Mouse (Mus musculus) adrenal gland, postnatal 4 days (tissue): Measurements from ENCODE around the gene Hpd. TPM values are rescaled to one million over a fixed set of nuclear protein-coding genes. Genes with fewer than 3 reads are reported as not detected.

Source experiments
- DNase-seq, 2 experiments: peaks; one replicate each; pipeline ENCODE4 v3.0.0; 2021 to 2022; ENCODE audit warnings: low spot score in 2 of 2, mixed read lengths in 2 of 2
- total RNA-seq, 2 experiments: library from RNA; stranded (reverse); gene quantifications; 2 replicates each; pipeline ENCODE4 v1.2.3; 2021

Hpd gene
- total RNA-seq, 2 experiments from 2014 or later = 2.2 to 48.2 TPM

DNA sequence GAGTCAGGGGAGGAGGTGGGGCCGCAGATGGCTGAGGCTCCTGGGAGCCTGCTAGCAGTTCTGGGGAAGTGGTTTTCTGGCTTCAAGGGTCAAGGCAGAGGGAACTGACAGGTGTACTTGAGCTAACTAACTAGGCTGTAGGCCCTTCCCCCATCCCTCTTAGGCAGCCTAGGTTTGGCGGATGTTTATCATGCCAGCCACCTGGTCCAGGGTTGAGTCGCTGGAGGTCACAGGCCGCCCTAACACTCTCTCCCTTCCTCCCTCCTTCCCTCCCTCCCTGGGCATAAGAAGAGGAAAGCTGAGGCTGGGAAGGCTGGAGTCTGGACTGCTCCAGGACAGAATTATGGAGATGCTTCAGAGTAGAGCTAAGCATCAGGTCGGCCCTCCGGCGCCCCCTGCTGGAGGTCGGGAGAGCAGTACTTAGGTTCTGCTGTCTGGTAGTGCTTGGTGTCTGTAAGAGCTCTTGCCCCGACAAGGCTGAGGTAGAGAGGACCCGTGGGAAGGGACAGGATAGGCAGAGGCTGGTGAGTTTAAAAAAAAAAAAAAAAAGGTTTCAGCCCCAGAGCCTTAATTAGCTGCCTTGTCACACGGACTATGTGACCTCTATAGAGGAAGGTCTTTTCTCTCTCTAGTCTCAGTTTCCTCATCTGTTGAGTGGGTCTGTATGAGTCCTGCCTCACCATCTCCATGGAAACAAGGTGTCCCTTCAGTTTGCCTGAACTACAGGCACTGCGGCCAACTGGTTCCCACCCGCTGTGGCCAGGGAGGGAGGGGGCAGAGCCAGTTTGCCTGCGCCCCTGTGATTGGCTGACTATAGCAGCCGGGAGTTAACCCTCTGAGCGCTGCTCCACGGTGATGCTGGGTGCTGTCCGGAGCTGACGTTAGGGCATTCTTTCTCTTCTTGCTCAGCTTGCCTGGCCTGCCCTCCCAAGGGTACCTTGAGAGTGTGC, 32.8 kb downstream of the Hpd start:
- DNase-seq = peak; percentile 81 to 84

- no peak for DNase-seq
These were observed 34.3 kb downstream of the Hpd start for GRCm38 (mm10) chr5:123148073-123148722.

DNA sequence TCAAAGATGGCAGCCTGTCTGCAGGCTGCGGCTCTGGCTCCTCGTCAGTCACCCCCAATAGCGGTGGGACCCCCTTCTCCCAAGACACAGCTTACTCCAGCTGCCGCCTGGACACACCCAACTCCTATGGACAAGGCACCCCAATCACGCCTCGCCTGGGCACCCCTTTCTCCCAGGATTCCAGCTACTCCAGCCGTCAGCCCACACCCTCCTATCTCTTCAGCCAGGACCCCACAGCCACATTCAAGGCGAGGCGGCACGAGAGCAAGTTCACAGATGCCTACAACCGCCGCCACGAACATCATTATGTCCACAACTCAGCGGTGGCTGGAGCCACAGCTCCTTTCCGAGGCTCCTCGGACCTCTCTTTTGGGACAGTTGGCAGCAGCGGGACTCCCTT, 35.0 kb downstream of the Hpd start:
- no peak for DNase-seq

GRCm38 (mm10) chr5:123146357-123146756, 36.2 kb downstream of the Hpd start:
- no peak for DNase-seq

DNA sequence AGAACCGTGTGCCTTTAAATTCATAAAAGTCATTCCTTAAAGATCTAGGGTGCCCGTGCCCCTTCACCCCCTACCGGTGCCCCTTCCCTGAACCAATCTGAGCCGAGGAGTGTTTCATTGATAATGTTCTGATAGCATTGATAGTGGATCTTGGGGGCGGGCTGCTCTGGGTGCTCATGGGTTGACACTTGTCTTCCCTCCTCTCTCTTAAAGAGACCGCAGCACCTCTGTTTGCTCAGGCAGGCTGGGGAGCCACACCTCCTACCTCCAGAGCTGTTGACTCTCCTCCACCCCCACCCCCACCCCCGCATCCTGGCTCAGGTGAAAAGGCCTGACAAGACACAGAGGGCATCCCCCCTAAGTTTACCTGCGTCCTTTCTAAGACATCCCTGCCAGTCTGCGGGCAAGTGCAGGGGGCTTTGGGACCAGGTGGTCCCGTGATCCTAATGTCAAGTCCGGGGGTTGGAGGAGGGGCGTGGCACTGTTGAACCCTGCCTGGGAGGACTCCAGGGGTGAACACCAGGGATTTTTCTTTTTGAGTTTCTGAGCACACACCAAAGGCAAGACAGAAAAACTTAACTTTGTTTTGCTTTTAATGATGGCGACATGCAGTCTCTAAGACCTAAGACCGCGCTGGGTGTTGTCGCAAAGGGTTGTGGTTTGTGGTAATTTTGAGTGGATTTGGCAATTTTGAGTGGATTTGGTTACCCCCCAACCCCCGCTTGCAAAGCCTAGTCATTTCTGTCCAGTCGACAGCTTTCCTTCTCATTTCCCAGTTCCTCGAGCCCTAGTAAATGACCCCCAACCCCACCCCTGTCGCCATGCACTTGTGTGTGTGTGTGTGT, 37.6 kb downstream of the Hpd start:
- DNase-seq = no peak

GRCm38 (mm10) chr5:123143971-123144745, 38.4 kb downstream of the Hpd start:
- no peak for DNase-seq

GRCm38 (mm10) chr5:123143251-123143970, 39.1 kb downstream of the Hpd start:
- no peak for DNase-seq

DNA sequence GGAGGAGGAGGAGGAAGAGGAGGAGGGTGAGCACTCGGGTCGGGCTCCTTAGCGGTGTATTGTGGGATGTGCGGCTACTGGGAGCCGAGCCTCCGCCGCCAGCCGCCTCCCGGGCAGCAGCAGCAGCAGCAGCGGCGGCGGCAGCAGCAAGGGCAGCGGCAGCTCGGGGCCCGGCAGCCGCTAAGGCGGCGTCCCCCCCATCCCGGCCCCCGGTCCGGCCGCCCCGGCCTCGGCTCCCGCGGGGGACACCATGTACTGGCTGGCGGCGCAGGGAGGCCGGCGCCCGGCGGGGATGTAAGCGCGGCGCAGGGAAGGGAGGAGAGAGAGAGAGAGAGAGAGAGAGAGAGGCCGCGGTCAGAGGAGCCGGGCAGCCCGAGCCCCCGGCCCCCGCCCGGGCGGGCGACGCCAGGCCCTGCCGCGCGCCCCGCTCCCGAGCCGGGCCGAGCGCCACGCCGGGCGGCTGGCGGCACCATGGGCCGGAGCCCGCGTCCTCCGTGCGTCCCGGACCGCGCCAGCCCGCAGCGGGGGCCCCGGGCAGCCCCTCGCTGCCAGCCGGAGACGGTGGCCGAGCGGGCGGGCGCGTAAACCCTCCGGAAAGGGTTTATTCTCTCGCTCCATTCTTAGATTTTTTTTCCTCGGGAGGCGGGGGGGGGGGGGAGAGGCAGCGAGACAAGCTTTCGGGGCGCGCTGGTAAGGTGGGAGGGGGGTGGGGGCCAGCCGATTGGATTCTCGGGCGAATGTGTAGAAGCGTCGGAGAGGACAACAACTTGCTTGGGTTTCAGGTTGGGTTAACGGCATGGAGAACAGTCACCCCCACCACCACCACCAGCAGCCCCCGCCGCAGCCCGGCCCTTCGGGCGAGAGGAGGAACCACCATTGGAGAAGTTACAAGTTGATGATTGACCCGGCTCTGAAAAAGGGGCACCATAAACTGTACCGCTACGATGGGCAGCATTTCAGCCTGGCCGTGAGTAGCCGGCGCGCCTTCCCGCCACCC, 40.1 kb downstream of the Hpd start, which contains the start of gene Setd1b:
TSS of gene Setd1b (plus strand) at position 33 of the 997 bp plus-strand sequence.
- no peak for DNase-seq

GRCm38 (mm10) chr5:123141555-123142160, 40.9 kb downstream of the Hpd start:
- DNase-seq = no peak

DNA sequence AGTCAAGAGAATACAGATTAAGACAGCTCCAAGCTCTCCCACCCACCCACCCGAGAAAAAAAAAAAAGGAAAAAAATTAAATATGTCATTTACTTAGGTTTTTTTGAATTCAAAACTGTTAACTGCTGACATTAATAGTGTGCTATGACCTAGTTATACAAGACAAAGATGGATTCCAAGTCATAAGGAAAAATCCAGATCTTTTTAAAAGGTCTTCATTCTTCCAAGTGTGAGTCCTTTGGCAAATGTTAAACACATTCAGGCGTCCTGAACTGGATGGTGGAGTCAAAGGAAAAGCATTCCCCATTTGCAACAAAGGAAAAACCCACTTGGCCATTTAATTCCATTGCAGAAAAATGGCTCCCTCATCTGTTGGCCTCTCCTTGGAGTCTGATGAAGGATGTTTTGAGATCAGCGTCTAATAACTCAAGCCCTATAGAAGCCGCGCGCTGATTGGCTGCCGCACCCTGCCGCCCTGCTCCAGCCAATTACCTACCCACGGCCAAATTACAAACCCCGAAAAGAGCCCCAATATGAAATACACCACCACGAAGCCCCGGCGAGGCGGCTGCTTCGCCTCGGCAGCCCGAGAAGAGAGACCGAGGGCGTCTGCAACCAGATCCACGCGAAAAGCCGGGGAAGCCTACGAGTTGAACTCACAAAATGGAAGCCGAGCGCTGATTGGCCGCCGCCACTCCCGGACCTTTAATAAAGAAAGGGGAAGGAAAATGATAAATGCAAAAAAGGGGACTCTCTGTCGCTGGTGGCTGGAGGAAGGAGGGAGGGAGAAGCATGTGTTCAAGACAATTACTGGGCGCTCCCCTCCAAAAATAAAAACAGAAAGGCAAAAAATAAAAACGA, 41.6 kb downstream of the Hpd start:
- DNase-seq = peak; percentile 78 to 84

DNA sequence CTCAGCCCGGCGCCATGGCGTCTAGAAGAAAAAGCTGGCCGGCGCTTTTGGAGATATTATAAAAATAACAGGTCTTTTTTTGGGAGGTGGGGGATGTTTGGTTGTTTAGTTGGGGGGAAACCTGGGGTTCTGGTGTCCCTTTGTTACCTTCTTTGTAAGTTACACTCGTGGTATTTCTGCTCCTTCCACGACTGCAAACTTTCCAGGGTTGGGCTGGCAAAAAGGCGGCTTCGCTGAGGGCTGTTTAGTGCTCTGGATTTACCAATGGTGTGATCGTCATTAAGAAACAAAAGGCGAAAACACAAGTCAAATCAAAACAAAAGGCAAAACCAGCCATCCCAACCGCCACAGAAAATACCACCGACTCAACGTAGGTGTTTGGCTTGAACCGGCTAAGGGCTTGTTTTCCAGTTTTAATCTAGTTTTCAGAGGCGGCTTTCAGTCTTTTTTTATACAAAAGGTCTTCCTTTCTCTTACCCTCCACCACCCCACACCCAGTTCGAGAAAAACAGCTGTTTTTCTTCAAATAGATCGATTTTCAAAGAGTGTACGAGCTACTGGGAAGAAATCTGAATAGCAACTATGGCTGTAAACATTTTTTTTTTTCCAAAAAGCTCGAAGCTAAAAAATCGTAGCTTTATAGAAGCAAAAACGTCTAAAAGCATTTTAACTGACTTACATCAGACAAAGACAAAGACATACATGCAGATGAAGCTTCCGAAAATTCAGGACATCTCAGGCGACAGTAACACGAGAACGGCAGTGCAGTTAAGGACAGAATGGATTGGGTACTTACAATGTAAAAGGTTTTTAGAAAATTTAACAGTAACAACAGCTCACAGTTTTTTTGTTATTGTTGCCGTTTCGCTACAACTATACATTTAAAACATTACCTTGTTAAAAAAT, 42.6 kb downstream of the Hpd start:
- DNase-seq = no peak

GRCm38 (mm10) chr5:123138953-123139721, 43.4 kb downstream of the Hpd start:
- peak; percentile 58 to 73 for DNase-seq

DNA sequence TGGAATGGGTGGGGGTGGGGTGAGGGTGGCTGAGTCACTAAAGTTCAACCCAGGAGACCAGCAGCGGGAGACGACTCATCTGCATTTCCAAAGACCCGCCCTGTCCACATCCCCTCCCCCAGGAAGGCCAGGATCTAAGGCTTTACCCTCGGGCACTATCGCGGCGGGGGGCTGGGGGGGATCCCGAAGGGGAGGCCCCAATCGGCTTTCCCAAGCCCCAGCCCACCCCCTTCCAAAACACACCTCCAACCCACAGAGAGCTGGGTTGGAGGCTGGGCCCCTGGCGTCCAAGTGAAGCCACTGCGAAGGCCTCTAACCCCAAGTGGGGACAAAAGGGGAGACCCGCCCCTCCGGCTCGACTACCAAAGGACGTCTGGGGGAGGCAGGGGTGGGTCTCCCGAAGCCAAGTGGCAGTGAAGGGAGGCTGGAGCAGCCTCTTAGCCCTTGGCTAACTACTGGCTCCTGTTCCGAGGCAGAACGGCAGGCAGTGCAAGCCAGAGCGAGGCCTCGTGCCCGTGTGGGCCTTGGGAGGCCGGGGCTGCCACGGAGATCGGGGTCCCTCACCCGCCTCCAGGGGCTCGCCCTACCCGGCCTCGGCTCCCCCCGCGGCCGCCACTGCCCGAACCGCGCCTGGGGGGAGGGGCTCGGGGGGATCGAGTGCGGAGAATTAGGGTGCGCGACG, 44.2 kb downstream of the Hpd start:
- peak in 1 of 2 experiments; percentile 66 for DNase-seq

DNA sequence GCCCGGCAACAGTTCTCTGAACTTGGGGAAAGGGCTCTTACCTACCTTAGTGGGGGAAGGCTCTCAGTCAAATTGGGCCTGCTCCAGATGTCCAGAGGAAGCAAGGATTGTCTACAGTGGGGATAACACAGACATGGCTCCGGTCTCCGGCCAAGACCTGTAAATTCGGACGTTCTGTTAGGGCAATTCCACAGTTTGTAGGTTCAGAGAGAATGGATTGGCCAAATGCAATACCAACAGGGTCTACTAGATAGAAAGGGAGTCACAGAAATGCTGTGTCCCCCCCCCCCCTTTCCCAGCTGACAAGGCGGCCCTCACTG, 44.7 kb downstream of the Hpd start:
- DNase-seq = no peak
